Mouse (Mus musculus): ENCODE data around the gene Gm14851. TPM values are rescaled to one million over a fixed set of nuclear protein-coding genes. Genes with fewer than 3 reads are reported as not detected.
"Not testable (repeated sequence)": the region's sequence is repeated elsewhere in the genome, so short reads cannot be mapped to it uniquely, and the experiment has no call there.

Gene Gm14851
- not detected in 2 replicates for polyA plus RNA-seq (2015; fragmentation: Nextera tagmentation; extraction: Ambion mirVana)

GRCm38 (mm10) chr8:21095950-21096349 lies at the start of gene Gm14851:
Gene Gm14851 (minus strand): TSS chr8:21096050.
- H3K4me1 ChIP-seq (ENCODE audit: control insufficient read depth, insufficient read depth, low read length); H3K9ac ChIP-seq (ENCODE audit: low read depth, low read length); H3K27me3 ChIP-seq (replicated peaks; ENCODE audit: control insufficient read depth, insufficient read depth, low read length); H3K4me3 ChIP-seq (ENCODE audit: low read length); ATAC-seq; H3K9me3 ChIP-seq (ENCODE audit: control insufficient read depth, low read length); H3K27ac ChIP-seq (ENCODE audit: low read length); H3K36me3 ChIP-seq (ENCODE audit: control insufficient read depth, insufficient read depth, low read length); H3K4me2 ChIP-seq (ENCODE audit: low read depth, low read length): not testable (repeated sequence)
- WGBS, result 100% methylated on average over 1 of the region's 2 CpGs

DNA sequence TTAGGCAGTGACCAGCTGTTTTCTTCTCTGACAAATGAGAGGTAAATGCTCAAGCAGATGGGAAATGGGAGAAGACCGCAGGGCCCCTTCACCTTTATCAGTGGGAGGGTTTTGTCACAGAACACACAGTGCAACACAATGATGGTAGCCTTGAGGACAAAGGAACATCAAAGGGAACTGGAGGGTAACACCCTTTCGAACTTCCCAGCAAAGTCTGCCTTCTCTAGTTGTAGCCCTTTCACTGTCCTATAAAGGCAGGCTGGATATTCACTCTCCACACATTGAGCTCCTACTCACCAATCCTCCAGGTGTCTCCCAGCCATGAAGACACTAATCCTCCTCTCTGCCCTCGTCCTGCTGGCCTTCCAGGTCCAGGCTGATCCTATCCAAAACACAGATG lies 38.5 kb upstream of the Gm14851 start, which contains the start of gene Defa30:
TSS of gene Defa30 (plus strand) at position 301 of the 400 bp plus-strand sequence.
- not testable (repeated sequence) for H3K4me3 ChIP-seq (ENCODE audit: low read length); H3K9me3 ChIP-seq (ENCODE audit: control insufficient read depth, low read length); H3K27ac ChIP-seq (ENCODE audit: low read length); H3K9ac ChIP-seq (ENCODE audit: low read depth, low read length); H3K4me2 ChIP-seq (ENCODE audit: low read depth, low read length); H3K36me3 ChIP-seq (ENCODE audit: control insufficient read depth, insufficient read depth, low read length); H3K27me3 ChIP-seq (replicated peaks; ENCODE audit: control insufficient read depth, insufficient read depth, low read length); H3K4me1 ChIP-seq (ENCODE audit: control insufficient read depth, insufficient read depth, low read length); ATAC-seq
- WGBS, result 58% methylated on average over 3 of the region's 3 CpGs

GRCm38 (mm10) chr8:21093106-21093505 lies 2.7 kb downstream of the Gm14851 start:
- Histone ChIP-seq H3K4me1 (ENCODE audit: control insufficient read depth, insufficient read depth, low read length) (no peaks in the 10 kb centered on the region), H3K27me3 (replicated peaks; ENCODE audit: control insufficient read depth, insufficient read depth, low read length) (no peaks in the 10 kb centered on the region), H3K9me3 (ENCODE audit: control insufficient read depth, low read length) (no peaks in the 10 kb centered on the region), H3K36me3 (ENCODE audit: control insufficient read depth, insufficient read depth, low read length) (no peaks in the 10 kb centered on the region), H3K9ac (ENCODE audit: low read depth, low read length) (no peak overlapping the region), H3K4me2 (ENCODE audit: low read depth, low read length) (no peak overlapping the region), H3K27ac (ENCODE audit: low read length) (no peak overlapping the region), H3K4me3 (ENCODE audit: low read length) (no peak overlapping the region)
- WGBS, result 38% methylated on average over 4 of the region's 4 CpGs
- ATAC-seq, result no peak

- H3K4me3 ChIP-seq (ENCODE audit: low read length); H3K27me3 ChIP-seq (replicated peaks; ENCODE audit: control insufficient read depth, insufficient read depth, low read length); H3K36me3 ChIP-seq (ENCODE audit: control insufficient read depth, insufficient read depth, low read length); H3K27ac ChIP-seq (ENCODE audit: low read length); H3K9ac ChIP-seq (ENCODE audit: low read depth, low read length); H3K9me3 ChIP-seq (ENCODE audit: control insufficient read depth, low read length); H3K4me1 ChIP-seq (ENCODE audit: control insufficient read depth, insufficient read depth, low read length); ATAC-seq; H3K4me2 ChIP-seq (ENCODE audit: low read depth, low read length): not testable (repeated sequence)
Measured at GRCm38 (mm10) chr8:21084142-21084541, 11.7 kb downstream of the Gm14851 start, which contains the start of gene Defa25. Gene Defa25 (plus strand): TSS chr8:21084442.

DNA sequence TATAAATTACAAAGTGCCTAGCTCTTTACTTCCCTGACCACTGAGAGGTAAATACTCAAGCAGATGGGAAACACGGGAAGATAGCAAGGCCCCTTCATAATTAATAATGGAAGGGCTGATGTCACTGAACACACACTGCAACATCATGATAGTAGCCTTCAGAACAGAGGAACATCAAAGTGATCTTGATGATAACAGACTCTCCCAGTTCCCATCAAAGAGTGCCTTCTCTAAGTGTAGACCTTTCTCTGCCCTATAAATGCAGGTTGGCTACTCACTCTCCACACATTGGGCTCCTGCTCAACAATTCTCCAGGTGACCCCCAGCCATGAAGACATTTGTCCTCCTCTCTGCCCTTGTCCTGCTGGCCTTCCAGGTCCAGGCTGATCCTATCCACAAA lies 31.1 kb downstream of the Gm14851 start, which contains the start of gene Defa35:
TSS of gene Defa35 (plus strand) at position 301 of the 400 bp plus-strand sequence.
- H3K36me3 ChIP-seq (ENCODE audit: control insufficient read depth, insufficient read depth, low read length); H3K27ac ChIP-seq (ENCODE audit: low read length); H3K9ac ChIP-seq (ENCODE audit: low read depth, low read length); H3K9me3 ChIP-seq (ENCODE audit: control insufficient read depth, low read length); ATAC-seq; H3K27me3 ChIP-seq (replicated peaks; ENCODE audit: control insufficient read depth, insufficient read depth, low read length); H3K4me1 ChIP-seq (ENCODE audit: control insufficient read depth, insufficient read depth, low read length); H3K4me3 ChIP-seq (ENCODE audit: low read length); H3K4me2 ChIP-seq (ENCODE audit: low read depth, low read length): not testable (repeated sequence)
- WGBS, result 76% methylated on average over 1 of the region's 1 CpGs

- not testable (repeated sequence) for H3K4me1 ChIP-seq (ENCODE audit: control insufficient read depth, insufficient read depth, low read length); H3K27ac ChIP-seq (ENCODE audit: low read length); H3K9me3 ChIP-seq (ENCODE audit: control insufficient read depth, low read length); H3K9ac ChIP-seq (ENCODE audit: low read depth, low read length); H3K4me2 ChIP-seq (ENCODE audit: low read depth, low read length); H3K27me3 ChIP-seq (replicated peaks; ENCODE audit: control insufficient read depth, insufficient read depth, low read length); H3K36me3 ChIP-seq (ENCODE audit: control insufficient read depth, insufficient read depth, low read length); H3K4me3 ChIP-seq (ENCODE audit: low read length); ATAC-seq
- WGBS, result no CpG with 5 or more reads among the region's 1 CpGs
Measured at GRCm38 (mm10) chr8:21054747-21055146, 41.1 kb downstream of the Gm14851 start, which contains the start of gene Defa23. Gene Defa23 (plus strand): TSS chr8:21055047.

Other genes with a start within 250 kb of the Gm14851 start
- gene Defb33, start 203.4 kb downstream of the Gm14851 start, polyA plus RNA-seq (2015; fragmentation: Nextera tagmentation; extraction: Ambion mirVana), result not detected in 2 replicates
- gene Gm15056, start 193.4 kb downstream of the Gm14851 start, polyA plus RNA-seq (2015; fragmentation: Nextera tagmentation; extraction: Ambion mirVana), result not detected in 2 replicates
- not detected in 2 replicates for gene Gm6040, start 174.0 kb downstream of the Gm14851 start, polyA plus RNA-seq (2015; fragmentation: Nextera tagmentation; extraction: Ambion mirVana)
- gene AY761185, start 151.3 kb downstream of the Gm14851 start, polyA plus RNA-seq (2015; fragmentation: Nextera tagmentation; extraction: Ambion mirVana), result not detected in 2 replicates
- not detected in 2 replicates for gene Defa21, start 70.5 kb downstream of the Gm14851 start, polyA plus RNA-seq (2015; fragmentation: Nextera tagmentation; extraction: Ambion mirVana)
- gene Defa23, start 41.0 kb downstream of the Gm14851 start, polyA plus RNA-seq (2015; fragmentation: Nextera tagmentation; extraction: Ambion mirVana), result 0.53 TPM in 1 of 2 replicates, not detected in the other
- not detected in 2 replicates for gene Defa35, start 31.0 kb downstream of the Gm14851 start, polyA plus RNA-seq (2015; fragmentation: Nextera tagmentation; extraction: Ambion mirVana)
- gene Defa25, start 11.6 kb downstream of the Gm14851 start, polyA plus RNA-seq (2015; fragmentation: Nextera tagmentation; extraction: Ambion mirVana), result not detected in 2 replicates
- gene Defa30, start 38.6 kb upstream of the Gm14851 start, polyA plus RNA-seq (2015; fragmentation: Nextera tagmentation; extraction: Ambion mirVana), result 0.69 and 1.5 TPM in 2 replicates
- not detected in 2 replicates for gene Defa22, start 66.2 kb upstream of the Gm14851 start, polyA plus RNA-seq (2015; fragmentation: Nextera tagmentation; extraction: Ambion mirVana)
- gene Defa31, start 95.6 kb upstream of the Gm14851 start, polyA plus RNA-seq (2015; fragmentation: Nextera tagmentation; extraction: Ambion mirVana), result not detected in 2 replicates
- not detected in 2 replicates for gene Gm15293, start 105.5 kb upstream of the Gm14851 start, polyA plus RNA-seq (2015; fragmentation: Nextera tagmentation; extraction: Ambion mirVana)
- not detected in 2 replicates for gene Gm15292, start 153.7 kb upstream of the Gm14851 start, polyA plus RNA-seq (2015; fragmentation: Nextera tagmentation; extraction: Ambion mirVana)
- not detected in 2 replicates for gene Defa27, start 219.5 kb upstream of the Gm14851 start, polyA plus RNA-seq (2015; fragmentation: Nextera tagmentation; extraction: Ambion mirVana)
- gene Defa29, start 231.0 kb upstream of the Gm14851 start, polyA plus RNA-seq (2015; fragmentation: Nextera tagmentation; extraction: Ambion mirVana), result not detected in 2 replicates

All from intestine, embryonic 16.5 days (tissue).